Mouse (Mus musculus): ENCODE measurements around the gene Klk8. TPM values are rescaled to one million over a fixed set of nuclear protein-coding genes. Genes with fewer than 3 reads are reported as not detected.

The Klk8 gene
- polyA plus RNA-seq, 1 experiment from 2014 or later: 60.6 TPM

DNA sequence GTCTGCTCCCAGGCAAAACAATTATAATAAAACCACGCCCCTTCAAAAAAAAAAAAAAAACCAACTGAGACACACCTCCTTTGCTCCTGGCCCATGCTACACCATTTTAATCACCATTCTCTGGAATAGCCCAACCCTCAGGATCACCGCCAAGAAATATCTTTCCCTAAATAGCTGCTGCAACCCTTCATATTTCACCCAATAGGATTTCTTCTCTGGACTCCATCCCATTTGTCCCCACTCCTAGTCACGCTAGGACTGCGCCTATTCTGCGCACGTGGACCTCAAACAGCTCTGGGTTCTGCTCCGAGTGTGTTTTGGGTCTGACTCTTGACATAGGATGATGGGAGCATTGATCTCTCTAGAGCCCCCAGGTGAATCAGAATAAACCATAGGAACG, 1.0 kb upstream of the Klk8 start:
- 8% methylated on average over 8 of the region's 8 CpGs for WGBS
- H3K9ac ChIP-seq: no peak overlapping the region
- peaks cover 21% of the 10 kb centered on the region for H3K4me1 ChIP-seq
- no peak for ATAC-seq (ENCODE audit: insufficient number of reproducible peaks, low FRiP score, low TSS enrichment, low read depth)
- peaks cover 17% of the 10 kb centered on the region for H3K27me3 ChIP-seq
- peak overlapping the region; percentile 81 for H3K4me2 ChIP-seq
- H3K4me3 ChIP-seq: peak overlapping the region; percentile 52
- no peaks in the 10 kb centered on the region for H3K36me3 ChIP-seq
- no peak overlapping the region for H3K27ac ChIP-seq
- H3K9me3 ChIP-seq: no peaks in the 10 kb centered on the region

DNA sequence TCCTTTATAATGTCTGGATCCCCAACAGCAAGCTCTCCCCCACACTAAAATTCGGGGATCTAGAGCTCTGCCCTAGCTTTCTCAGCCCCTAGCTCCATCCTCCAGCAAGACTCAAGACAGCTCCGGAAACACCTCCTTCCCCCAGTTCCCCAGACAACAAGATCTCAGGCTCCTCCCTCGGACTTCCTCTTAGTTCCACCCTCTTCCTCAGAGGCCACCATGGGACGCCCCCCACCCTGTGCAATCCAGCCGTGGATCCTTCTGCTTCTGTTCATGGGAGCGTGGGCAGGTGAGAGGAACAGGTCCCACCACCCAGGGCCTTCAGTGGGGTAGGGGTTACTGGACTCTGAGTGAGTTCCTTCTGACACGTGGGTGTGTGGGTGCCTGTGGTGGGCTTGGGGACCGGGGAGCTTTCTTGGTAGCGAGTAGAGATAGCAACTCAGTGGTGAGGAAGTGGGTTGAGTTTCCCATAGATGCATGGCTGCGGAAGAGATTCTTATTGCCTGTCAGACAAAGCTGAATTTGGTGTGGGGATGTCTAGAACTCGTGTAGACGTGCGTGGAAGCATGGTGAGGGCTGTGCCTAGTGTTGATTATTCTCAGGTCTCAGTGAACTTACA, 576 bp downstream of the Klk8 start:
- Histone ChIP-seq H3K4me3 (peak overlapping the region; percentile 52), H3K9me3 (no peaks in the 10 kb centered on the region), H3K4me1 (peaks cover 21% of the 10 kb centered on the region), H3K27ac (no peak overlapping the region), H3K27me3 (peaks cover 17% of the 10 kb centered on the region), H3K9ac (0 out of 2 replicates have a peak overlapping the region, but pooled peaks have one; percentile 20), H3K4me2 (peak overlapping the region; percentile 81), H3K36me3 (no peaks in the 10 kb centered on the region)
- 39% methylated on average over 13 of the region's 13 CpGs for WGBS
- ATAC-seq (ENCODE audit: insufficient number of reproducible peaks, low FRiP score, low TSS enrichment, low read depth): no peak

DNA sequence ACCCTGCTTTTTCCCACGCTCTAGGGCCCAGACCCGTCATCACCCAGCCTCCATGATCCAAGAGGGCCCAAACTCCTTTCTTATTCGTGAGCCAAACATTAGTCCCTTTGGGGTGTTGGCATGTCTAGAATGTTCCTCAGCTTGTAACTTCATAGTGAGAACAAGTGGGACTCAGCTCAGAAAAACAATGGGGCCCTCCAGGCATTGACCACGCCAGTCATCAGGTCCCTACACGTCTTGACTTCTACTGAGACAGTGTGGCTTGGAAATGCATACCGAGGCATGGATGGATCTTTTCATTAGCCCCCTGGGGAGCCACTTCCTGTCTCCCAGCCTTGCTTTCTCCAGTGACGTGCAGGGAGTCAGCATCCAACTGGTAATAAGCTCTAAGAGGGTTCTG, 2.5 kb downstream of the Klk8 start:
- ATAC-seq (ENCODE audit: insufficient number of reproducible peaks, low FRiP score, low TSS enrichment, low read depth): no peak
- H3K4me2 ChIP-seq: no peak overlapping the region
- peaks cover 17% of the 10 kb centered on the region for H3K27me3 ChIP-seq
- no peak overlapping the region for H3K27ac ChIP-seq
- H3K4me3 ChIP-seq: no peak overlapping the region
- H3K9ac ChIP-seq: no peak overlapping the region
- H3K36me3 ChIP-seq: no peaks in the 10 kb centered on the region
- 61% methylated on average over 7 of the region's 7 CpGs for WGBS
- peaks cover 21% of the 10 kb centered on the region for H3K4me1 ChIP-seq
- no peaks in the 10 kb centered on the region for H3K9me3 ChIP-seq

DNA sequence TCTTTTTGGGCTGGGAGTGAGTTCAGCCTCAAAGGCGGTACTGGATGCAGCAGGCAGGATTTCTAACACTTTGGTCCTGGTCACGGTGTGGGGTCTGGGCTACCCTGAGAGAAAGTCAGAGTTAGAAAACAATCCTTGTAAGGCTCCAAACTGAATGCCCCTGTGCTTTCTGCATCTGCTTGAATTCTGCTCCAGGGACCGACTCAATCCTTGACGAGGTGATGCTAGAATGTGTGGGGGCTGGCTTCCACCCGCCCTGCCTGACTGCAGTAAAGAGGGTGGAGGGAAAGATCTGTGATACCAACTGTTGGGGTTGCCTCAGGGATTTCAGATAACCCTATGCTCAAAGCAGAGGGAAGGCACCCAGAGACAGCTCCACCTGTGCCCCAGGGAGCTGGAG, 13.6 kb downstream of the Klk8 start, which contains the start of gene Klk7:
Gene Klk7, plus strand, starts transcription at position 301 of the 400 bp plus-strand sequence.
- no peak within 1 kb of the TSS for H3K27ac ChIP-seq
- no peaks in the 10 kb centered on the region for H3K4me1 ChIP-seq
- no peak within 1 kb of the TSS for H3K4me2 ChIP-seq
- H3K9ac ChIP-seq: no peak within 1 kb of the TSS
- no peak within 1 kb of the TSS for H3K4me3 ChIP-seq
- H3K36me3 ChIP-seq: no peaks in the 10 kb centered on the region
- no peaks in the 10 kb centered on the region for H3K9me3 ChIP-seq
- no peaks in the 10 kb centered on the region; the same call in 1 of the 2 replicates for H3K27me3 ChIP-seq
- no peak for ATAC-seq (ENCODE audit: insufficient number of reproducible peaks, low FRiP score, low TSS enrichment, low read depth)
- 31% methylated on average over 5 of the region's 5 CpGs for WGBS

DNA sequence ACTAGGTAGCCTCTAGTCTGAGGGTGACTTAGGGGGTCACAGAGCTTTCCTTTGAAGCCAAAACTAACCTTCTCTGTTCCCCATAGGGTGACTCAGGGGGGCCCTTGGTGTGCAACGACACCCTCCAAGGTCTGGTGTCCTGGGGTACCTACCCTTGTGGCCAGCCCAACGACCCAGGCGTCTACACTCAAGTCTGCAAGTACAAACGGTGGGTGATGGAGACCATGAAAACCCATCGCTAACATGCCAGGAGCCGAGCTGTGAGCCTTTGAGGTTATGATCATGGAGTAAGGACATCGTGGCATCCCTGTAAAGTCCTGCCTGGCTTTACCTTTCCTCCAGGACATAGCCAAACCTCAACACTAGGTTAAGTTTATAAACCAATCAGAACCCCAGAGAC, 17.8 kb downstream of the Klk8 start:
- Histone ChIP-seq H3K27ac (no peak overlapping the region), H3K36me3 (no peaks in the 10 kb centered on the region), H3K4me1 (no peaks in the 10 kb centered on the region), H3K4me3 (no peak overlapping the region), H3K9ac (no peak overlapping the region), H3K27me3 (no peaks in the 10 kb centered on the region; the same call in 1 of the 2 replicates), H3K4me2 (no peak overlapping the region), H3K9me3 (no peaks in the 10 kb centered on the region)
- WGBS: 85% methylated on average over 7 of the region's 7 CpGs
- no peak for ATAC-seq (ENCODE audit: insufficient number of reproducible peaks, low FRiP score, low TSS enrichment, low read depth)

DNA sequence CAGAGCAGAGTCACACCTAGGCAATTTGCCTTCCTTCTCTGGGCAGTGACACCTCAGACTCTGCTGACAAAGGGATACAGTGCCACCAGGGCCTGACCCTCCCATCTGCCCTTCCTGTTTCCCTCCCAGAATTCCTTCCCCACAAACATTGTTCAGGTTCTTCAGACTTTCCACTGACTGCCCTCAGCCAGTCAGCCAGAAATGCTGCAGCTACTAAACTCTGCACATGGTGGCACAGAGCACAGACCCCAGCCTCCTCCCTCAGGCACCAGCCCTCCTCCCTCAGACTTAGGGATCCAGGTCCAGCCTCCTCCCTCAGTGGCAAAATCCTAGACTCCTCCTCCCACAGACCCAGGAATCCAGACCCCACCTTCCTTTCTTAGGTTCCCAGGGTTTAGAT, 19.4 kb downstream of the Klk8 start:
- Histone ChIP-seq H3K36me3 (no peaks in the 10 kb centered on the region), H3K4me2 (no peak overlapping the region), H3K27me3 (no peaks in the 10 kb centered on the region), H3K4me3 (no peak overlapping the region), H3K27ac (no peak overlapping the region), H3K4me1 (no peaks in the 10 kb centered on the region), H3K9ac (no peak overlapping the region), H3K9me3 (no peaks in the 10 kb centered on the region)
- ATAC-seq (ENCODE audit: insufficient number of reproducible peaks, low FRiP score, low TSS enrichment, low read depth): no peak

DNA sequence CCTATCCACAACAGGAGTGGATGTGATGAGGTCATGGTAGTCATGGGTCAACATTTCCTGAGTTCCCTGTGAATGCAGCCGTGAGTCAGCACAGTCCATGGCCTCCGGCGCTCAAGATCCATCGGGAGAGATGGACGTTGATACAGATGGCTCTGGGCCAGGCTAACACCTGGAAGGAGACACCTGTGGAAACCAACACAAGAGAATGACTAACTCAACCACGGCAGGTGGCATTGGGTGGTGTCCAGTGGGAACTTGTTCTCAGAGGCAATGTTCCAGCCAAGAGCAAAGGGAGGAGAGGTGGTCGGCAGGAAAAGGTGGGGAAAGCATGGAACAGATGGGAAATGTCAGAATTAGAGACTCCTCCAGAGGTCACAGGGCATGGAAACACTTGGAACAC, 24.2 kb downstream of the Klk8 start:
- Histone ChIP-seq H3K4me1 (no peaks in the 10 kb centered on the region), H3K27ac (no peak overlapping the region), H3K9ac (no peak overlapping the region), H3K36me3 (no peaks in the 10 kb centered on the region), H3K4me2 (no peak overlapping the region), H3K27me3 (no peaks in the 10 kb centered on the region), H3K9me3 (no peaks in the 10 kb centered on the region), H3K4me3 (no peak overlapping the region)
- ATAC-seq (ENCODE audit: insufficient number of reproducible peaks, low FRiP score, low TSS enrichment, low read depth): no peak
- 81% methylated on average over 7 of the region's 7 CpGs for WGBS

DNA sequence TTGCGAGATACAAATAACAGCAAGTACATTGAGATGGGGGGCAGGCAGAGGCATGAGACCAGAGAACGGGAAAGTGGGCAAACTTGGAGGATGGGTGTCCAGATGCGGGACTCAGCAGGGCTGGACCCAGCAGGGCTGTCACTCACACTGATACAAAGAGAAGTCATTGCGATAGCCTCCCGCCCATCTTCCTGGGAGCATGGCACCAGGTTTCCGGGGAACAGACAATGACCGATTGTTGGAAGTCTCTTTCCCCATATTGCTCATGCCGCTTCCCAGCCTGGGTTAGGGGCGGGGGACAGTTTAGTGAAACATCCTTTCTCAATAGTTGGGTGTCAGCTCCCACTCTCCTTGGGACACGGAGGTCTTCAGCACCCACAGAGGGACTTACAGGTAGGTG, 26.8 kb downstream of the Klk8 start, which contains the start of gene Klk6:
Gene Klk6, plus strand, starts transcription at position 301 of the 400 bp plus-strand sequence.
- Histone ChIP-seq H3K27me3 (no peaks in the 10 kb centered on the region), H3K4me1 (no peaks in the 10 kb centered on the region), H3K36me3 (no peaks in the 10 kb centered on the region), H3K9me3 (no peaks in the 10 kb centered on the region), H3K27ac (no peak within 1 kb of the TSS), H3K9ac (no peak within 1 kb of the TSS), H3K4me3 (no peak within 1 kb of the TSS), H3K4me2 (no peak within 1 kb of the TSS)
- ATAC-seq (ENCODE audit: insufficient number of reproducible peaks, low FRiP score, low TSS enrichment, low read depth): no peak
- WGBS: 86% methylated on average over 10 of the region's 10 CpGs

DNA sequence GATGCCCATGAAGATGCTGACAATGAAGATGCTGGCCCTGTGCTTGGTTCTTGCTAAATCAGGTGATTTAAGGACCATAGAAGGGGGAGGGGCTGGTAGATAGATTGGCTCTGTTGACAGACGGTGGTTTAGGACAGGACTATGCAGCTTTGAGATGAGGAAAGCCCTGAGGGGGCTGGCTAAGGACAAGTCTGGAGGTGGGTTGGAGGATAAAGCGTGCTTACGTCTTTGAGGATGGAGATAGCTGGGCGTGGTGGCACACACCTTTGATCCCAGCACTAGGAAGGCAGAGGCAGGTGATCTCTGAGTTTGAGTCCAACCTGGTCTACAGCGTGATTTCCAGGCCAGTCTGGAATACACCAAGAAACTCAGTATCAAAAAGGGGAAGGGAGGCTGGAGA, 28.7 kb downstream of the Klk8 start:
- H3K9me3 ChIP-seq: no peaks in the 10 kb centered on the region
- WGBS: 79% methylated on average over 5 of the region's 5 CpGs

DNA sequence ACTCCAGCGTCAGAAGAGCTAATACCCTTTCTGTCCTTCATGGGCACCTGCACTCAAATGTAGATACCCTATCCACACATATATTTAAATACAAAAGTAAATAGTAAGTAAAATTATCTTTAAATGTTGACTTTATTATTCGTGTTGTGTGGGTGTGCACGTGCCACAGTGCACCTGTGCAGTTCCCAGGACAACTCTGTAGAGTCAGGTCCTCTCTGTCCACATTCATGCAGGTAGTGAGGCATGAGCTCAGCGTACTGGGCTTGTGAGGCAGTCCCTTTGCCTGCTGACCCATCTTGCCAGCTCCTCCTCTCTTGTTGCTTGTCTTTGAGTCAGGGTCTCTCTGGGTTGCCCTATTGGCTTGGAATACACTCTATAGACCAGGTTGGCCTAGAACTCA, 30.3 kb downstream of the Klk8 start:
- no peak overlapping the region for H3K4me2 ChIP-seq
- WGBS: 81% methylated on average over 4 of the region's 4 CpGs
- H3K27me3 ChIP-seq: no peaks in the 10 kb centered on the region
- no peaks in the 10 kb centered on the region for H3K36me3 ChIP-seq
- H3K4me3 ChIP-seq: no peak overlapping the region
- no peak overlapping the region for H3K9ac ChIP-seq
- H3K27ac ChIP-seq: no peak overlapping the region
- H3K4me1 ChIP-seq: no peaks in the 10 kb centered on the region
- no peak for ATAC-seq (ENCODE audit: insufficient number of reproducible peaks, low FRiP score, low TSS enrichment, low read depth)
- H3K9me3 ChIP-seq: no peaks in the 10 kb centered on the region

More for the DNA sequence above, 28.7 kb downstream of the Klk8 start:
- Histone ChIP-seq H3K36me3 (no peaks in the 10 kb centered on the region), H3K27ac (no peak overlapping the region), H3K27me3 (no peaks in the 10 kb centered on the region), H3K9ac (no peak overlapping the region), H3K4me3 (no peak overlapping the region), H3K4me2 (no peak overlapping the region), H3K4me1 (no peaks in the 10 kb centered on the region)
- ATAC-seq (ENCODE audit: insufficient number of reproducible peaks, low FRiP score, low TSS enrichment, low read depth): no peak

DNA sequence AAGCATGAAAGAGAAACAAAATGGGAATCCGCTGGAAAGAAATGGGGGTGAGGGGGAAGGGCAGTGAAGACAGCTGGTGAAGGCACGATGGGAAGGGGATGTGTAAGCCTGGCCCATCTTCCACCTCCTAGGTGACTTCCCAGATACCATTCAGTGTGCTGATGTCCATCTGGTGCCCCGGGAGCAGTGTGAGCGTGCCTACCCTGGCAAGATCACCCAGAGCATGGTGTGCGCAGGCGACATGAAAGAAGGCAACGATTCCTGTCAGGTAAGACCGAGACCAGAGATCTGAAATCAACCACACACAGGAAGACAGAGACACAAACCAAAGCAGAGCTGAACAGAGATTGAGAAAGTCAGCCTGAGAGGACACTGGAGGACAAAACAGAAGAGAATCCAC, 31.6 kb downstream of the Klk8 start:
- no peaks in the 10 kb centered on the region for H3K36me3 ChIP-seq
- no peak overlapping the region for H3K27ac ChIP-seq
- no peaks in the 10 kb centered on the region for H3K27me3 ChIP-seq
- H3K9ac ChIP-seq: no peak overlapping the region
- no peak for ATAC-seq (ENCODE audit: insufficient number of reproducible peaks, low FRiP score, low TSS enrichment, low read depth)
- 85% methylated on average over 8 of the region's 8 CpGs for WGBS
- no peak overlapping the region for H3K4me2 ChIP-seq
- no peaks in the 10 kb centered on the region for H3K4me1 ChIP-seq
- no peaks in the 10 kb centered on the region for H3K9me3 ChIP-seq
- no peak overlapping the region for H3K4me3 ChIP-seq

DNA sequence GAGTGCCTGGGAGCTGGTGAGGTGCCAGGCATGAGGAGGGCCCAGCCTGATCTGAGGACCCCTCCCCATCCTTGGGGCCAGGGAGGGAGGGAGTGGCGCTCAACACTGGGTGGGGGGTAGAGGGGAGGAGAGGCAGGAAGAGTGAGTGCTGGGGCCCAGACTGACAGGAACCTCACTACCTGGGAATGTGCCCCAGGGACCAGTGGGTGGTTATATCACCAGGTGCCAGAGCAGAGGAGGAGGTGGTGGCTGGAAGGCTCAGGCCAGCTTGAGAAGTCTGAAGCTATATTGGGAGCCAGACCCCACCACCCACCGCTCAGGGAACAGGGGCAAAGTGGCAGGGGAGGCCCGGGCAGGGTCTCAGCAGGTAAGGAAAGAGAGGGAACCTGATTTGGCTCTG, 44.3 kb downstream of the Klk8 start, which contains the start of gene Klk5:
Gene Klk5, plus strand, starts transcription at position 271 of the 400 bp plus-strand sequence.
- Histone ChIP-seq H3K27me3 (no peaks in the 10 kb centered on the region), H3K27ac (no peak within 1 kb of the TSS), H3K36me3 (no peaks in the 10 kb centered on the region), H3K4me3 (no peak within 1 kb of the TSS), H3K4me1 (no peaks in the 10 kb centered on the region), H3K9me3 (no peaks in the 10 kb centered on the region), H3K9ac (no peak within 1 kb of the TSS), H3K4me2 (no peak within 1 kb of the TSS)
- no peak for ATAC-seq (ENCODE audit: insufficient number of reproducible peaks, low FRiP score, low TSS enrichment, low read depth)
- 32% methylated on average over 3 of the region's 3 CpGs for WGBS

DNA sequence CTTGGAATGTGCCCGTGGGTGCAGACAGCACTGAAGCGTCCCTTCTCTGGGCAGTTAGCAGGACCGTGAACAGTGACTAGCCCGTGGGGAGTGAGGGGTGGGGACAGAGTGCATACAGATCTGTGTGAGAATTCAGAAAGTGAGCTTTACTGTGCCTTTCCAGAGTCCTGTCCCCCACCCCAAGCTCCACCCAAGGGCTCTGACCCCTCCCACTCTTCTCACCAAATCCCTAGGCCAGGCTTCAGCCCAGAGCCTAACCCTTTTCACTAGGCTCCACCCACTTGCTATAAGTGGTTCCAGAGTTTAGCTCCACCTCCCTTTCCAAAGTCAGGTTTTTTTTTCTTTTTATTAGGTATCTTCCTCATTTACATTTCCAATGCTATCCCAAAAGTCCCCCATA, 46.4 kb downstream of the Klk8 start:
- Histone ChIP-seq H3K4me3 (no peak overlapping the region), H3K27ac (no peak overlapping the region), H3K4me1 (no peaks in the 10 kb centered on the region), H3K27me3 (no peaks in the 10 kb centered on the region), H3K36me3 (no peaks in the 10 kb centered on the region), H3K9me3 (no peaks in the 10 kb centered on the region), H3K9ac (no peak overlapping the region), H3K4me2 (no peak overlapping the region)
- ATAC-seq (ENCODE audit: insufficient number of reproducible peaks, low FRiP score, low TSS enrichment, low read depth): no peak
- WGBS: 89% methylated on average over 4 of the region's 4 CpGs

Measured in limb, embryonic 15.5 days (tissue).